Mouse (Mus musculus) testis, adult 2 months (tissue): ENCODE measurements at regions not wholly inside any gene's neighbourhood (a gene's known extent, or its start where the extent isn't known, plus 50 kb on each side); places are given as distances from the start of the nearest gene placed in this dataset.

ENCODE experiments used
- CTCF ChIP-seq: fragments of 200-500 bp; IDR thresholded peaks from 2 replicates; pipeline ENCODE4 v1.5.1; 2012; ENCODE audit warnings: low read depth, mild to moderate bottlenecking, inconsistent platforms, low read length, moderate library complexity; ENCODE audit not compliant: control insufficient read depth, insufficient read depth, insufficient replicate concordance
- POLR2A ChIP-seq: fragments of 200-500 bp; IDR thresholded peaks from 2 replicates; pipeline ENCODE4 v1.6.1; 2012; ENCODE audit warnings: low read depth, mild to moderate bottlenecking, inconsistent platforms, low read length, moderate library complexity; ENCODE audit not compliant: control insufficient read depth

GRCm38 (mm10) chr3:131000701-131001100, 109.6 kb upstream of the Lef1 start:
- no peak for TF ChIP-seq CTCF
- TF ChIP-seq POLR2A, result no peak
